Comparison of ENCODE assay signal across 9 mouse cellular contexts in the genomic region with DNA sequence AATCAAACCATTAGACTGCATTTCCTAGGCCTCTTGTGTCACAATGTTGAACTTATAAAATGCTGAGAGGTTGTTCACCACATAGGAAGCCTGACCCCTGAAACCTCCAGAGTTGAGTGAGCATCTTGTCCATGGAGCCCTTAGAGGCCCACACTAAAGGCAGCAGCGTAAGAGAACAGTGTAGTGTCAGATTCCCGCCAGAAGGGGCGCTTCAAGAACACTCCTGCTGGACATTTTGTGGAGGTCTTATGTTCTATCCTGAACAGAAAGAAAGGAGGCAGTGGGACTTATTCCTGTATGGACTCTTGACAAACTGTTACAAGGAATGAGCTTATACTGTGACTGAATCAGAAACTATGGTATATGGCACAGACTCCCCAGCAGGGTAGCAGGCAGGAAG. TPM values are rescaled to one million over a fixed set of nuclear protein-coding genes. Genes with fewer than 3 reads are reported as not detected.
DNase-seq lines count a peak whose midpoint lies in the region; ATAC-seq and TF ChIP-seq lines count a peak whose summit lies in the region.
"Had no signal": no experiment of that assay in that cellular context is flagged by ENCODE, and none has a peak within 500 bp of the region (broad histone marks: within the 10 kb centered on the region; RNA-seq: fewer than 3 reads in every experiment).

No protein-coding gene starts in this region.

- H3K4me1 ChIP-seq in lung, embryonic 14.5 days (ENCODE audit: insufficient read depth) = no peaks in the 10 kb centered on the region
- H3K4me1 ChIP-seq: limb, embryonic 13.5 days had no signal

- peak; percentile 66 for TF ChIP-seq CTCF in lung, embryonic 14.5 days (IDR thresholded peaks at IDR 0.05; ENCODE audit: low read depth)

- H3K36me3 ChIP-seq in lung, embryonic 14.5 days (ENCODE audit: insufficient read depth) = peaks cover 48% of the 10 kb centered on the region

- no peak overlapping the region for H3K27ac ChIP-seq in lung, embryonic 14.5 days (ENCODE audit: low read depth)
- H3K27ac ChIP-seq: limb, embryonic 13.5 days had no signal

- H3K9me3 ChIP-seq in lung, embryonic 14.5 days (ENCODE audit: low read depth, low read length) = no peaks in the 10 kb centered on the region
- H3K9me3 ChIP-seq: limb, embryonic 13.5 days had no signal

- WGBS in lung, embryonic 14.5 days = 27% methylated on average over 3 of the region's 3 CpGs

- H3K4me2 ChIP-seq in lung, embryonic 14.5 days = no peak overlapping the region
- H3K4me2 ChIP-seq: limb, embryonic 13.5 days had no signal

- H3K4me3 ChIP-seq in lung, embryonic 14.5 days (ENCODE audit: low read depth, low read length) = no peak overlapping the region
- H3K4me3 ChIP-seq: limb, embryonic 13.5 days had no signal

- DNase-seq in gastrocnemius, postnatal 10 days = peak; percentile 52
- no peak for DNase-seq in gastrocnemius, adult 8-10 months (ENCODE audit: low spot score in 2 of 2)
- DNase-seq in right cerebral cortex, postnatal 4 days = peak; percentile 44
- no peak for DNase-seq in right cerebral cortex, adult 2 months (ENCODE audit: low spot score in 2 of 2)
- DNase-seq in embryo, embryonic 10 days (ENCODE audit: low spot score) = peak; percentile 68
- peak; percentile 75 for DNase-seq in lung, embryonic 14.5 days
- no peak for DNase-seq in spleen, postnatal 36 days (ENCODE audit: low spot score in 2 of 2)

- H3K27me3 ChIP-seq in lung, embryonic 14.5 days (ENCODE audit: insufficient read depth, low read length) = no peaks in the 10 kb centered on the region
- H3K27me3 ChIP-seq: limb, embryonic 13.5 days had no signal

- no peak for ATAC-seq in lung, embryonic 14.5 days (ENCODE audit: insufficient read depth)
- ATAC-seq in monocyte, adult 5-6 weeks (replicated peaks; ENCODE audit: insufficient number of reproducible peaks, low FRiP score, low TSS enrichment, poor library complexity, severe bottlenecking) = no peak

- no peak overlapping the region for H3K9ac ChIP-seq in lung, embryonic 14.5 days
- H3K9ac ChIP-seq: limb, embryonic 13.5 days had no signal

RNA-seq across cellular contexts. Expression of gene B9d1, which starts 10.0 kb away (rescaled TPM):
- total RNA-seq in gastrocnemius, postnatal 10 days (2021) = 1 to 10 TPM; 5.9 to 9.7 TPM
- total RNA-seq in gastrocnemius, adult 8-10 months (2022) = 1 to 10 TPM; 2.9 to 7.2 (median 4.7) TPM
- polyA plus RNA-seq in lung, embryonic 14.5 days (2014; fragmentation: Nextera tagmentation; extraction: Ambion mirVana) = 48.9 and 54.1 TPM in 2 replicates
- total RNA-seq in monocyte, adult 5-6 weeks (2017) = not detected in 3 replicates

RNA-seq across cellular contexts. Expression of gene Mapk7, which starts 20.7 kb away (rescaled TPM):
- 10 to 100 TPM in 1 of 2 experiments, 1 to 10 TPM in 1; 8.4 to 12.9 TPM for total RNA-seq in gastrocnemius, postnatal 10 days (2021)
- 1 to 10 TPM; 2.0 to 4.6 (median 2.3) TPM for total RNA-seq in gastrocnemius, adult 8-10 months (2022)
- polyA plus RNA-seq in lung, embryonic 14.5 days (2014; fragmentation: Nextera tagmentation; extraction: Ambion mirVana) = 62.8 and 69.6 TPM in 2 replicates
- total RNA-seq in monocyte, adult 5-6 weeks (2017) = 14.7 to 31.5 TPM (median 15.7 TPM) in 3 replicates

RNA-seq across cellular contexts. Expression of gene Mfap4, which starts 29.7 kb away (rescaled TPM):
- 100 to 1,000 TPM; 245 to 288 TPM for total RNA-seq in gastrocnemius, postnatal 10 days (2021)
- total RNA-seq in gastrocnemius, adult 8-10 months (2022) = 1 to 10 TPM; 3.1 to 7.2 (median 4.4) TPM
- 615 and 660 TPM in 2 replicates for polyA plus RNA-seq in lung, embryonic 14.5 days (2014; fragmentation: Nextera tagmentation; extraction: Ambion mirVana)
- total RNA-seq in monocyte, adult 5-6 weeks (2017) = not detected in 3 replicates

Comparison
In these comparisons a context has a peak if more than half of its experiments do, and no peak if none do; other contexts are left out.
1. DNase-seq: peak in gastrocnemius, postnatal 10 days (single experiment), right cerebral cortex, postnatal 4 days (single experiment), embryo, embryonic 10 days (single experiment) and lung, embryonic 14.5 days (single experiment); none in gastrocnemius, adult 8-10 months (0 of 2), right cerebral cortex, adult 2 months (0 of 2) and spleen, postnatal 36 days (0 of 2).
2. RNA of gene Mfap4, which starts 29.7 kb away (total RNA-seq): 245 to 288 TPM in gastrocnemius, postnatal 10 days; 3.1 to 7.2 TPM in gastrocnemius, adult 8-10 months and not detected in monocyte, adult 5-6 weeks; every median in the first group is over 10 times any median in the second.